Mouse (Mus musculus) cerebellum, adult 8-10 months (tissue): ENCODE measurements at regions not wholly inside any gene's neighbourhood (a gene's known extent, or its start where the extent isn't known, plus 50 kb on each side); places are given as distances from the start of the nearest gene placed in this dataset.

ENCODE experiments used
- DNase-seq: peaks from one replicate; pipeline ENCODE4 v3.0.0; 2022

GRCm38 (mm10) chr4:39508866-39509265, 58.8 kb downstream of the 1700009N14Rik start:
- no peak for DNase-seq

GRCm38 (mm10) chr4:39527492-39527891, 77.4 kb downstream of the 1700009N14Rik start:
- DNase-seq = no peak

- DNase-seq = no peak
Observed at GRCm38 (mm10) chr4:39528661-39529060, 78.6 kb downstream of the 1700009N14Rik start.

- DNase-seq = no peak
Observed at GRCm38 (mm10) chr4:39556101-39556763, 106.1 kb downstream of the 1700009N14Rik start.

GRCm38 (mm10) chr4:39597426-39597825, 147.3 kb downstream of the 1700009N14Rik start:
- no peak for DNase-seq

GRCm38 (mm10) chr4:39605046-39605445, 155.0 kb downstream of the 1700009N14Rik start:
- no peak for DNase-seq

GRCm38 (mm10) chr4:39644136-39644535, 194.0 kb downstream of the 1700009N14Rik start:
- DNase-seq = no peak

- DNase-seq = no peak
Observed at GRCm38 (mm10) chr4:39644849-39645248, 194.8 kb downstream of the 1700009N14Rik start.

GRCm38 (mm10) chr4:39660538-39660937, 210.4 kb downstream of the 1700009N14Rik start:
- DNase-seq = no peak

- no peak for DNase-seq
Observed at GRCm38 (mm10) chr4:39672609-39673008, 222.5 kb downstream of the 1700009N14Rik start.

- DNase-seq = no peak
Observed at GRCm38 (mm10) chr4:39695236-39695635, 245.1 kb downstream of the 1700009N14Rik start.

- DNase-seq = peak; percentile 72
Observed at GRCm38 (mm10) chr4:39697565-39697964, 247.5 kb downstream of the 1700009N14Rik start.

GRCm38 (mm10) chr4:39699347-39699746, 249.3 kb downstream of the 1700009N14Rik start:
- no peak for DNase-seq

GRCm38 (mm10) chr4:39717477-39717876, 267.4 kb downstream of the 1700009N14Rik start:
- no peak for DNase-seq

GRCm38 (mm10) chr4:39718691-39719090, 268.6 kb downstream of the 1700009N14Rik start:
- no peak for DNase-seq

GRCm38 (mm10) chr4:39719951-39720350, 269.9 kb downstream of the 1700009N14Rik start:
- DNase-seq = no peak

GRCm38 (mm10) chr4:39721524-39721923, 271.4 kb downstream of the 1700009N14Rik start:
- no peak for DNase-seq

GRCm38 (mm10) chr4:39765586-39765985, 315.5 kb downstream of the 1700009N14Rik start:
- no peak for DNase-seq

- no peak for DNase-seq
Observed at GRCm38 (mm10) chr4:39791096-39791495, 341.0 kb downstream of the 1700009N14Rik start.

GRCm38 (mm10) chr4:39809950-39810349, 332.9 kb upstream of the Aco1 start:
- DNase-seq = no peak

GRCm38 (mm10) chr4:39812766-39813165, 330.1 kb upstream of the Aco1 start:
- DNase-seq = no peak

- no peak for DNase-seq
Observed at GRCm38 (mm10) chr4:39815620-39816019, 327.3 kb upstream of the Aco1 start.

GRCm38 (mm10) chr4:39817675-39818074, 325.2 kb upstream of the Aco1 start:
- DNase-seq = no peak

- DNase-seq = no peak
Observed at GRCm38 (mm10) chr4:39833634-39834033, 309.2 kb upstream of the Aco1 start.
